Mouse (Mus musculus) inflammation-experienced regulatory T-cells, adult 6 months (primary cell): Measurements from ENCODE around the gene Aak1. TPM values are rescaled to one million over a fixed set of nuclear protein-coding genes. Genes with fewer than 3 reads are reported as not detected.
"Not testable (repeated sequence)": the region's sequence is repeated elsewhere in the genome, so short reads cannot be mapped to it uniquely, and the experiment has no call there.

Experiments
- ATAC-seq: one replicate; pipeline ENCODE4 v1.8.0; 2017
- polyA plus RNA-seq, 3 experiments: library from polyadenylated mRNA; unstranded; fragments of 100-300 nt; shearing (Covaris generic); gene quantifications; one replicate each; pipeline ENCODE4 v1.2.1; 2017

The Aak1 gene
- polyA plus RNA-seq, 3 experiments from 2014 or later = 23.9 to 27.8 (median 24.9) TPM

GRCm38 (mm10) chr6:87026980-87027379 is 177.7 kb downstream of the Aak1 start:
- peak; percentile 38 for ATAC-seq

DNA sequence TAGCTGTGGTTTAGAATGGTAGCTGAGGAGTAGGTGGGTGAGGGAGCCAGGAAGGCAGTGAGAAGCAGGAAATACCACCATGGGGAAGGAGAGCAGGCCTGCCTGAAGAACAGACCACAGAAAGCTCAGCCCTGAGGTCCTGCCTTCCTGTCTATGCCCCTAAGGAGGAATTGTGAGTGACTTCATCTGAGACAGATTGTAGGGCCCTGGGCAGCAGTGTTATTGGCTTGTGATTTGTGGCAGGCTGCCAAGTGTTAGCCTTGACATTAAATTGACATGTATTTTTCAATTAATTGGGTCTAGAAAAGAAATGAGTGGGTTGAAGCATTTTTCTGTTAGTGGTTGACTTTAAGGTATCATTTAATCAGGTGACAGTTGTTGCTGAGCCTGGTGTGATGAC is 179.6 kb downstream of the Aak1 start:
- ATAC-seq = peak; percentile 28

DNA sequence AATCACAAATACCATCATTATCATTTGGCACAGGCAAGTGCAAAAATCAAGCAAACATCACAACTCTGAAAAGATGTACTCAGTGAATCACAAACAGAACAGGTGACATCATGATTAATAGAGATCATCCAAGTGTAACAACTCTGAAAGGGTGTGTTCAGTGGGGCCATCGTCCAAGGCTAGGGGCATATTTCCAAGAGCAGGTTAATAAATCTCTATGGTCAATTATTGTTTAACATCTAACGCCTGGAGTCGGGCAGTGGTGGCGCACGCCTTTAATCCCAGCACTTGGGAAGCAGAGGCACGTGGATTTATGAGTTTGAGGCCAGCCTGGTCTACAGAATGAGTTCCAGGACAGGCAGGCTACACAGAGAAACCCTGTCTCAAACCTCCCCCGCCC is 182.0 kb downstream of the Aak1 start:
- not testable (repeated sequence) for ATAC-seq

DNA sequence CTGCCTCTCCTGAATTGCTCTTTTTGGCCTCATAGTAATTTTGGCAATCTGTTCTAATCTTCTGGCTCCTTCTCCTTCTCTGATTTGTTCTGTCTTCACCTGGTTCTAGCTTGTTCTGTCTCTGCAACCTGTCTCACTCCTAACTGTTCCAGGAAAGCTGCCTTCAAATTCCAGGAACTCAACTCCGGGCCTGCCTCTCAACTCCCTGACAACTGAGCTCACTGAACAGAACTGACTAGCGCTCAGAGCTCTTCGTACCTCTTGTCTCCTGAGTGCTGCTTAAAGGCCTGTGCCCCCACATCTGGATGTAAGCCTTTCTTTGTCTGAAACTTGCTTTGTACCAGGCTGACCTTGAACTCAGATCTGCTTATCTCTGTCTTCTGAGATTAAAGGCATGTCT is 183.1 kb downstream of the Aak1 start:
- ATAC-seq = no peak

DNA sequence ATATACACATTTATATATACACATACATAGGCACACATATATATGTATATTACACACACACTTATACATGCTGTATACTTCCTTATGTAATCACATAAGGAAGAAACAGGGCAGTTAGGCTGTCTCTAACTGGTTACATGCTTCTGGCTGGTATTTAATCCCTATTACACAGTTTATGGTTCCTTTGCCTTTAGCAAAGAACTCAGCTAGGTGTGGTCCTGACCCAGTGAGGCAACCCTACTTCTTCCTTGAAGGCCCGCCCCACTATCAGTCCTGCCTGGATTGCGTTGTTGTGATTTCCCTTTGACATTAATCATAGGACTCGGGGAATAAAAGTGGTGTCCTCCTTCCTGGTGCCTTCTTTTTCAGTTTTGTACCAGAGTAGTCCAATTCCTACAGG is 185.1 kb downstream of the Aak1 start:
- no peak for ATAC-seq

DNA sequence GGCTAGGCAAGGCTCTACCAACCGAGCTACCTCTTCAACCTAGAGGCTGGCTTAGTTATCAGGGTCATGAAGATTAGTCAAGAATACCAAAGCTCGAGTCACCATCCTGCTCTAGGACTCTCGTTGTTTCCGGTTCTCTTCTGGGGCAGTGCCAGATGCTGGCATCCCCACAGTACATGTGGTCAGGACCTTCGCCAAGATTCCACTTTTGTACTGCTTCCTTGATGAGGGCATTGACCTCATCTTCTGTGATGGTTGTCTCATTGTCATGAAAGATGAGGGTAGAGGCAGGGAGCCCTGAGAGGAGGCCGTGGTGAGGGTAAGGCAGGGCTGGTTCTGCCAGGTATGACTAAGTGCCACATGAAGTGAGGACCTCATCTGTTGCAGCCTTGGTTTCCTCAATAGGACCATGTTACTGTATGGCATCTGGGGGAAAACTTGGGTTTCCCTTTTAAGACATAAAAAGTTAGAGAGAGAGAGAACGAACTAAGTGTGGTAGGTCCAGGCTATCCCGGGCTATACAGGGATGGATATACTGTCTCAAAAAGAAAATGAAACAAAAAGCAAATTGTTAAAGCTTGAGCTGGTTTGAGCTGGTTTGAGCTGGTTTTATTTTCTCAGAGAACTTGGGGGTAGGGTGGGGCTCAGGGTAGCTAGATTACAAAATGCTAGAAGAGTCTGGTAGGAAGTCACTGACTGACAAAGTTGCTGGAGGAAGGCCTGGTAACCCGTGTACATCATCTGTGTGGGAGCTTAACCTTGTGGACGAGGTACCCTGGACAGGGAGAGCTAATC is 188.7 kb downstream of the Aak1 start:
- peak; percentile 49 for ATAC-seq

- ATAC-seq = no peak
These were observed 189.8 kb downstream of the Aak1 start for GRCm38 (mm10) chr6:87039161-87039560.

DNA sequence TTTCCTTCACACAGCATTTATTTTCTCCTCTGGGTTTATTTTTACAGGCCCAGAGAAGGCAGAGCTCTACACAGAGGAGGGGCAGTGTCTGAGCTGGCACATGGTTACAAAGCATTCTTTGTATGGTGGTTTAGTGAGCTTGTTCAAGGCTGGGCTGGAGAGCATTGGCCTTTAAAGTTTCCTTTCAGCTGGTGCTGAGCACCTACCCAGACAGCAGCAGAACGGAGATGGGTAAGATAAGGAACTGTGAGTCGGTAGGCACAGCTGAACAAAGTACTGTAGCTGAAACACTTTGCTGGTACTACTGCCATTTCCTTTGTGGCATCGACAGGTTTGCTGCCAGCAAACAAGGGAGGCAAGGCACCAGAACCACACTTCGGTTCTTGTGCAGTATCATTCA is 191.7 kb downstream of the Aak1 start:
- ATAC-seq = peak; percentile 53

GRCm38 (mm10) chr6:87041431-87041830 is 192.1 kb downstream of the Aak1 start:
- ATAC-seq = no peak

DNA sequence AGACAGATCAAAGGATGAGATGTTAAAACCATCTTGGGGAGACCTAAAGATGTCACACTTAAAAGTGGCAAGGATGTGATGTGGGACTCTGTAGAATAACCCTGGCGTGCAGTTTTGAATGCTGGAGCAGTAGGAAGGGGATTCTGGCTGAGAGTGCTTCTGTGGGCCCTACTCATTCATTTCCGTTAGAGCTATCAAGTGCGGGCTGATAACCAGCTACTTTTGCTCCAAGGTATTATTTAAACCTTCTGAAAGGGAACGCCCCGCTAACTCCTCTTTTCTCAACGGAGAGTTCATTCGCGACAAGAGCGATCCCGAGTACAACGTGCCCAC is 192.7 kb downstream of the Aak1 start:
- peak; percentile 13 for ATAC-seq

- peak; percentile 71 for ATAC-seq
These were observed 193.2 kb downstream of the Aak1 start, which contains the start of gene Gfpt1 for GRCm38 (mm10) chr6:87042337-87043130. Gene Gfpt1 (plus strand): TSS chr6:87042846.

- no peak for ATAC-seq
These were observed 193.8 kb downstream of the Aak1 start for GRCm38 (mm10) chr6:87043131-87043516.

DNA sequence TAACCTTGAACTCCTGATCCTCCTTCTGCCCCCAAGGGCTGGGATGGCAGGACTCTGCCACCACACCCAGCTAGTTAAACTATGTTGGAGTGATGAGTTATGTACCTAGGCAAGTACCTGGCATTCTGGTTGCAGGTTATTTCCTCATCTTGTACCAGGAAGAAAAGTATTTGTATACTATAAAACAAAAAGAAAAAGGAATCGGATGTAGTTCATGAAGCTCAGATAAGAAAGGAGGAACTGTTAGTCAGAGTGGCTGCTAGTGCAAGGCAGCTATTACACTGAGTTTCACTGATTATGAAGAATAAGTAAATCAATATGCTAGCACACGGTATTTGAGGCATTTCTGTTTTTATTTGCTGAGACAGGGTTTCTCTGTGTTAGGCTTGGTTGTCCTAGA is 195.6 kb downstream of the Aak1 start:
- ATAC-seq = no peak

GRCm38 (mm10) chr6:87045507-87045906 is 196.2 kb downstream of the Aak1 start:
- ATAC-seq = no peak

DNA sequence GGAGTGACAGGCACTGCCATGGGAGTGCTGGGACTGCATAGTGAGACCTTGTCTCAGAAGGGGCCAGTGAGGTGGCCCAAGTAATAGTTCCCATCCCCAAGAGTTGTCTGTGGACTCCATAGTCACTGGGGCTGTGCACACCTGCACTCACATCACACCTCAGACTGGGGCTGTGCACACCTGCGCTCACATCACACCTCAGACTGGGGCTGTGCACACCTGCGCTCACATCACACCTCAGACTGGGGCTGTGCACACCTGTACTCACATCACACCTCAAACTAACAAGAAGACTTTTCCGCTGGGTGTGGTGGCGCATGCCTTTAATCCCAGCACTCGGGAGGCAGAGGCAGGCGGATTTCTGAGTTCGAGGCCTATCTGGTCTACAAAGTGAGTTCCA is 199.4 kb downstream of the Aak1 start:
- not testable (repeated sequence) for ATAC-seq

DNA sequence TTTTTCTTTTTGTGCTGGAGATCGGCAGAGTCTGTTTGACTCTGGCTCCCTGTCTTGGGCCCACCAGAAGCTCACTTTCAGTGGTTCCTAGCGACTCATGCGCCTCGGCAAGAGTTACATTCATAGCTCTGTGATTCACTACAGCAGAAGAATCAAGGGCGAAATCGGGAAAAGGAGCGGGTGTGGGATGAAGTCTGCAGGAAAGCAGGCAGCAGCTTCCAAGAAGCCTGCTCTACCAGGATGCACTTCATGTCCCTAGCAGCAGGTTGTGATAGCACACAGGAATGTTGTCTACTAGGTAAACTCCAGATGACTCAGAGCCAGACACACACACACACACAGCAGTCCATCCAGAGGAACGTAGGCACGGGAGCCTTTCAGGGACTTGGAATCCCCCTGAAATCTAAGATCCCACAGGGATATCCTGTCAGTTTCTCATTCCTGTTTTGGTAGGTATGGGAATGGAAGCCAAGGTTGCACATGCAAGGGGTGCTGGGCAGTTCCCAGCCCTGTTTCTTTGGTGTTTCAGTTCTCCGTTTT is 202.6 kb downstream of the Aak1 start:
- no peak for ATAC-seq

Other genes starting within 250 kb of the Aak1 start
- gene Asprv1, start 221.4 kb upstream of the Aak1 start, polyA plus RNA-seq = under 1 TPM; 0.21 to 0.39 (median 0.38) TPM
- gene Mxd1, start 180.4 kb upstream of the Aak1 start, polyA plus RNA-seq = 10 to 100 TPM; 13.1 to 22.6 (median 13.8) TPM
- gene Snrnp27, start 165.0 kb upstream of the Aak1 start, polyA plus RNA-seq = 100 to 1,000 TPM; 110 to 152 (median 125) TPM
- 10 to 100 TPM; 11.9 to 15.7 (median 13.4) TPM for gene Gmcl1, start 116.1 kb upstream of the Aak1 start, polyA plus RNA-seq
- 10 to 100 TPM; 15.8 to 42.3 (median 20.4) TPM for gene Anxa4, start 55.9 kb upstream of the Aak1 start, polyA plus RNA-seq
- 100 to 1,000 TPM; 125 to 144 (median 141) TPM for gene Nfu1, start 159.7 kb downstream of the Aak1 start, polyA plus RNA-seq
- gene Gfpt1, start 193.3 kb downstream of the Aak1 start, polyA plus RNA-seq = 10 to 100 TPM; 15.8 to 21.8 (median 19.3) TPM